Mouse (Mus musculus) thymus, adult 2 months (tissue): ENCODE results near the gene Wdr26. TPM values are rescaled to one million over a fixed set of nuclear protein-coding genes. Genes with fewer than 3 reads are reported as not detected.

Experiments used
- DNase-seq: peaks from one replicate; pipeline ENCODE4 v3.0.0; 2021
- H3K27ac ChIP-seq: fragments of 200-500 bp; 2 replicates; pipeline ENCODE4 v1.5.1; 2012; ENCODE audit warnings: low read length, control low read depth; ENCODE audit not compliant: control insufficient read depth, insufficient read depth
- H3K27me3 ChIP-seq: fragments of 200-500 bp; 2 replicates; pipeline ENCODE4 v1.6.1; 2012; ENCODE audit warnings: mild to moderate bottlenecking, low read length, moderate library complexity, mixed read lengths; ENCODE audit not compliant: control insufficient read depth, insufficient read depth
- H3K36me3 ChIP-seq: fragments of 200-500 bp; 2 replicates; pipeline ENCODE4 v1.6.1; 2012; ENCODE audit warnings: mild to moderate bottlenecking, low read length, moderate library complexity; ENCODE audit not compliant: control insufficient read depth, insufficient read depth
- H3K4me1 ChIP-seq: fragments of 200-500 bp; replicated peaks from 2 replicates; pipeline ENCODE4 v1.6.1; 2012; ENCODE audit warnings: low read length; ENCODE audit not compliant: control insufficient read depth, insufficient read depth
- H3K4me3 ChIP-seq: fragments of 200-500 bp; 2 replicates; pipeline ENCODE4 v1.5.1; 2012; ENCODE audit warnings: mild to moderate bottlenecking, low read length, control low read depth, moderate library complexity; ENCODE audit not compliant: control insufficient read depth, insufficient read depth
- CTCF ChIP-seq: fragments of 200-500 bp; IDR thresholded peaks from 2 replicates; pipeline ENCODE4 v1.5.1; 2012; ENCODE audit warnings: mild to moderate bottlenecking, control low read depth, low read length, moderate library complexity, borderline replicate concordance; ENCODE audit not compliant: control insufficient read depth, poor library complexity, insufficient read depth; ENCODE audit errors: extremely low read depth
- POLR2A ChIP-seq: fragments of 200-500 bp; IDR thresholded peaks from 2 replicates; pipeline ENCODE4 v1.6.1; 2012; ENCODE audit warnings: mild to moderate bottlenecking, low read length, control low read depth, moderate library complexity; ENCODE audit not compliant: control insufficient read depth, poor library complexity, insufficient read depth; ENCODE audit errors: extremely low read depth
- WGBS: fragments of 180-500 bp; shearing (Covaris S2); methylation state at CpG from one replicate; pipeline ENCODE4 v1.1.7; 2018; 5-methylcytosine and 5-hydroxymethylcytosine counted together
- polyA plus RNA-seq: library from polyadenylated mRNA; depleted of rRNA; stranded (reverse); fragments of >200 nt; gene quantifications from 2 replicates; pipeline ENCODE4 v1.2.3, GENCODE M21; 2012

The Wdr26 gene
- polyA plus RNA-seq, 1 experiment: 62.4 TPM

DNA sequence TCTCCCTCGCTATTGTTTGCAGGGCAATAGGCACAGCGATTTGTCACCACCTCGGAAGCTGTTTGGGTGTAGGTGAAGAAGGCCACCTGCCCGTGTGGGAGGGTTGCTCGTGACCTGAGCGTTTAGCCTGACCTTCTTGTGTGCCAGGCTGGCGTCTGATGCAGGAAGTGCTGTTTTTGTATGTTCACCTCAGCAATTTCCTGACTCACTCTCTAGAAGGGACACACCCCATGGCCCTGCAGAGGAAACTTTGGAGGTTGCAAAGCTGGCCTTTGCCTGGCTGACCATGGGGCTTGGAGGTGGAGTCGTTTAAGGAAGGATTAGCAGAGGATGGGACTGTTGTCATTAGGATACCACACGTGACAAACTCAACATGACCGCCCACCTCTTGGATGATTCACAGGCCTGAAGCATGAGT, 18.9 kb upstream of the Wdr26 start:
- DNase-seq: peak; percentile 53
- no peaks in the 10 kb centered on the region for H3K27me3 ChIP-seq
- no peak for TF ChIP-seq POLR2A
- no peak for TF ChIP-seq CTCF
- no peaks in the 10 kb centered on the region for H3K36me3 ChIP-seq
- 12% methylated on average over 10 of the region's 10 CpGs for WGBS
- H3K4me3 ChIP-seq: peak overlapping the region; percentile 1; the same call in 1 of the 2 replicates
- peak overlapping the region; percentile 60 for H3K27ac ChIP-seq
- peaks cover 62% of the 10 kb centered on the region for H3K4me1 ChIP-seq

DNA sequence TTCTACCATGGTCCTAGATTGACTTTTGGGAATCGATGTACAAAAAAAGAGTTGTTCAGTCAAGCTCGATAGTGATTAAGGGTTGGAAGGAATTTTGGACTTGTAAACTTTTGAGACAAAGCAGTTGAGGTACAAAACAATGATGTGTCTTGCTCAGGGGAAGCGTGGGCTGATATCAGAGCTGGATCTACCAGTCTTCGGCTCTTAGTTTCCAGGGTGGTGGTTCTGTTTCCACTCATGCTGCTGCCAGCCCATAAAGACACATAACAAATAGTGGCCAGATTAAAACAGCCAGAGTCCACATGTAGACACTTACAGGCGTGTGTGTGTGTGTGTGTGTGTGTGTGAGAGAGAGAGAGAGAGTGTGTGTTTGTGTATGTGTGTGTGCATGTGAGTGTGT, 17.2 kb upstream of the Wdr26 start:
- no peak for TF ChIP-seq CTCF
- no peak for TF ChIP-seq POLR2A
- peak overlapping the region; percentile 56 for H3K27ac ChIP-seq
- H3K4me1 ChIP-seq: peaks cover 55% of the 10 kb centered on the region
- WGBS: 66% methylated on average over 5 of the region's 5 CpGs
- H3K27me3 ChIP-seq: no peaks in the 10 kb centered on the region
- DNase-seq: no peak
- no peak overlapping the region for H3K4me3 ChIP-seq
- H3K36me3 ChIP-seq: no peaks in the 10 kb centered on the region

DNA sequence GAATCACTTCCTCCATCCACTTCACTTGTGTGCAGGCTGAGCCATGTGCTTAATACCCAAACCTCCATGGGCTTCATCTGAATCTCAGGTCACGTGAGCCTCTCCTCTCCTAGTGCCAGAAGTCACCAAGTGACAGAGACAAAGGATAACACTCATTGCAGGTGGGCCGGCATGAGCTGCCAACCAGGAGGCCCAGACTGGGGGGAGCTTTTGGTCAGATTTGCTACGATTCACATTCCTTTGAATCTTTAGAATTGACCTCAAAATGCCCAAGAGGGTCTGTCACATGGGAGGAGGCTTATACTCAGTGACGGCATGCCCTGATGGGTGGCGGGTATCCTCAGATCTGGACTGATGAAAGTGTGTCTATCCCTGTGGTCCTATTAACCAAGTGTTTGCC, 16.8 kb upstream of the Wdr26 start:
- TF ChIP-seq POLR2A (no peak), CTCF (no peak)
- Histone ChIP-seq H3K4me1 (peaks cover 51% of the 10 kb centered on the region), H3K4me3 (no peak overlapping the region)

DNA sequence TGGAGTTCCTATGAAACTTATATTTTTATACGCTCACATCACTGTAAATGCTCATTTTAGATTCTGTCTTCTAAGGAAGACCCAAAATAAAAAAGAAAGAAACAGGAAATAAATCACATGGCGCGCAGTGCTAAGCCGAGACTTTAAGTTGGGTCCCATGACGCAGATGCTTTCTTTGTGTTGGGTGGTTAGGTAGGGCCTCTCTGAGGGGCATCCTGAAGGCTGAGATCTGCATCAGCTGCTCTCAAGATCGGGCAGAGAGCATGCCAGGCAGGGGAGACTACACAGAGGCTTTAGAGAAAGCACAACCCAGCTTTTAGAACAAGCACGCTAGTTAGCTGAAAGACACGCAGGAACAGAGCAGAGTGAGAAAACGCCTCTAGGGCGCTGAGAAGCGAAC, 16.0 kb upstream of the Wdr26 start:
- TF ChIP-seq CTCF (no peak), POLR2A (no peak)
- H3K36me3 ChIP-seq: no peaks in the 10 kb centered on the region
- H3K4me1 ChIP-seq: peaks cover 51% of the 10 kb centered on the region
- no peak overlapping the region for H3K4me3 ChIP-seq
- peak; percentile 53 for DNase-seq
- peak overlapping the region; percentile 80 for H3K27ac ChIP-seq
- H3K27me3 ChIP-seq: no peaks in the 10 kb centered on the region
- 43% methylated on average over 11 of the region's 11 CpGs for WGBS

More for the DNA sequence above, 16.8 kb upstream of the Wdr26 start:
- H3K27ac ChIP-seq: peak overlapping the region; percentile 56
- DNase-seq: no peak
- H3K36me3 ChIP-seq: no peaks in the 10 kb centered on the region
- 87% methylated on average over 5 of the region's 5 CpGs for WGBS
- no peaks in the 10 kb centered on the region for H3K27me3 ChIP-seq

DNA sequence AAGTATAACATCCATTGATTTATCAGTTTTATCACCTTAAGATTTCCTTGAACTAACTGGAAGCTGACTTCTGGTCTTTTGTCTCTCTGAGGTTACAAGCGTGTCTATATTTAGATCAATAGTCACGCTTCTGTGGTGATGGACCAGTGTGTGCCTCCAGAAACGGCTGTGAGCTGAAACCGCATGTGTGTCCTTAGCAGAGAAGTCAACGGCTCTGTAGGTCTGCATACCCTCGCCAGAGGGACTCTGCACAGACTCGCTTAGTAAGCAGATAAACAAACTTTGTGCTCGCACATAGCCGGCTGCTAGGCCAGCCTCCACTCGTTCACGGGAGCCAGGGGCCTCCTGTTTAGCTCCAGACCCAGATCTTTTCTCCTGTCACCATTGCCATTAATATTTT, 15.0 kb upstream of the Wdr26 start:
- Histone ChIP-seq H3K27ac (peak overlapping the region; percentile 3; the same call in 1 of the 2 replicates), H3K36me3 (no peaks in the 10 kb centered on the region), H3K4me1 (peaks cover 43% of the 10 kb centered on the region), H3K27me3 (no peaks in the 10 kb centered on the region), H3K4me3 (no peak overlapping the region)
- TF ChIP-seq CTCF (no peak), POLR2A (no peak)
- WGBS: 7% methylated on average over 11 of the region's 11 CpGs
- no peak for DNase-seq

DNA sequence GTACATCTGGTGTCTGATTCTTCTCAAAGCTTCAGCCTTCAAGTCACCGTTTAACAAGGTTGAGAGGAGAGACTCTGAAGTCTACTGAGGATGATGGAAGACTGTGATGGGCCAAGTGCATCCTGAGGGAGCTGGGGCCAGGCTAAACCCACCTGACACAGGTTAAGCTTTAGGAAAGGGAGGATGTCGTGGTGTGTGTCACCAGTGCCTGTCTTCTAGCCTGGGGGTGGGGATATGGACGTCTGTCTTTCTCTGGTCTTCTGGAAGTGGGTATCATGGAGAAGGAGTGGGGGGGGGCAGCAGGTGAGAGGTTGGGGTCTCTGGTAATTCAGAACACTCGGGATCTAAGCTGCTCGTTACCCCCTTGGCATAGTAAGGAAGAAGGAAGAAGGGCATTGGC, 13.5 kb upstream of the Wdr26 start:
- DNase-seq: no peak
- Histone ChIP-seq H3K4me3 (no peak overlapping the region), H3K36me3 (no peaks in the 10 kb centered on the region), H3K27ac (no peak overlapping the region), H3K27me3 (no peaks in the 10 kb centered on the region), H3K4me1 (peaks cover 30% of the 10 kb centered on the region)
- 84% methylated on average over 5 of the region's 5 CpGs for WGBS
- TF ChIP-seq POLR2A: no peak
- TF ChIP-seq CTCF: no peak

DNA sequence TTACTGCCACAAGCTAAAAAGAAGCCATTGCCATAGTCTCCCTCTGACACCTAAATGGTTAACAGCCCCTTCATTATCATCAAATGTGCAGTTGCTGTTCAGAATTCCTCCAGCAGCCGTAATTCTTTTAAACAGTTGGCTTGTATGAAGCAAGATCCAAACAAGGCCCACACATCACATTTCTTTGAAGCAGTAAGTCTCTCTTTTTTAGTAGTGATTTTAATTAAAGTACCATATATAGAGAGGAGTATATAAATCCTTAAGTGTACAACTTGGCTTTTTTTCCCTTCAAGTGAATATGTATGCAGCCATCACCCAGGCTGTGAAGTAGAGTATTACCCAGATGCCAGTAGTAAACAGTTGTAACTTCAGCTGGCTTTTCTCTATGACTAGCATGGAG, 10.2 kb upstream of the Wdr26 start:
- 87% methylated on average over 1 of the region's 1 CpGs for WGBS
- Histone ChIP-seq H3K4me1 (peaks cover 8% of the 10 kb centered on the region), H3K36me3 (no peaks in the 10 kb centered on the region), H3K4me3 (no peak overlapping the region), H3K27me3 (no peaks in the 10 kb centered on the region), H3K27ac (no peak overlapping the region)
- DNase-seq: no peak
- TF ChIP-seq CTCF (no peak), POLR2A (no peak)
